Mouse (Mus musculus): ENCODE results near the gene Ncoa7.

The Ncoa7 gene

DNA sequence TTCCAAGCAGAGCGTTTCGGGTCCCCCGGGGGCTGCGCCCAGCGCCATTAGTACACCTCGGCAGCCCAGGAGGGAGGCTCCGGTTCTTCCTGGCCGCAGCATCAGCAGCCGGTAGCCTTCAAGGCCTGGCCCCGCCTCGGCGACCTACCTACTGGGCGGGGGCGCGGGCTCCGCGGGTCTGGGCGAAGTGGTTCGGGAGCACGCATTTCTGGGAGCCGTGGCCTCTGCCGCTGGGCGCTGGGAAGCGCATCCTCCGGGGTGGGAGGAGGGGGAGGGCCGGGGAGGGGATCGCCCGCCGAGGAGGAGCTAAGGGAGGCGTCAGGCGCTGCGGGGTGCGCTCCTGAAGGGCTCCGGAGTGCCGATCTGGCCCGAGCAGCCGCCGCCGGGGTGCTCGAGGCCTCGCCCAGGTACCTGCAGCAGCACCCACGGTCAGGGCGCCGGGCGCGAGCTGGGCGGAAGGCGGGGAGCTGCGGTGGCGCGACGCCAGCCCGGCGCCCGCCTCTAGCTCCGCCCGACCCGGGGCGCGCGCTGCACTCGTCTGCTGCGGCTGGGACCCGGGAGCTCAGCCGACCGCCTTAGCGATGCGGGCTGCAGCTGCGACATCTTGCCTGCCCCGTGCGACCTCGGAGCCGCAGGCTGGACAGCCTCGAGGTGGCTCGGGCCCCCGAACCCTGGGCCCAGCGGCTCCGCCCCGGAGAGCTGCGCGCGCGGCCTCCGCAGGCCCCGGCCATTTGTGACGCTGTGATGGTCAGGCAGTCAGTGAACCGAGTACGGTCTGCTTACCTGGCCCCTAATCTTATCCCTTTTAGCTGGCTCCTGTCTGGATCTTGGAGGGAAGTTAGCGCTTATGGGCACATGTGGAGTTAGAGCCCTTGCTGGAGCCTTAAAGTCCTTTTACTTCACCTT is at the start of gene Ncoa7:
Gene Ncoa7 (minus strand): TSS at position 646 of the 906 bp plus-strand sequence.
- peak; percentile 88 to 91 for DNase-seq

DNA sequence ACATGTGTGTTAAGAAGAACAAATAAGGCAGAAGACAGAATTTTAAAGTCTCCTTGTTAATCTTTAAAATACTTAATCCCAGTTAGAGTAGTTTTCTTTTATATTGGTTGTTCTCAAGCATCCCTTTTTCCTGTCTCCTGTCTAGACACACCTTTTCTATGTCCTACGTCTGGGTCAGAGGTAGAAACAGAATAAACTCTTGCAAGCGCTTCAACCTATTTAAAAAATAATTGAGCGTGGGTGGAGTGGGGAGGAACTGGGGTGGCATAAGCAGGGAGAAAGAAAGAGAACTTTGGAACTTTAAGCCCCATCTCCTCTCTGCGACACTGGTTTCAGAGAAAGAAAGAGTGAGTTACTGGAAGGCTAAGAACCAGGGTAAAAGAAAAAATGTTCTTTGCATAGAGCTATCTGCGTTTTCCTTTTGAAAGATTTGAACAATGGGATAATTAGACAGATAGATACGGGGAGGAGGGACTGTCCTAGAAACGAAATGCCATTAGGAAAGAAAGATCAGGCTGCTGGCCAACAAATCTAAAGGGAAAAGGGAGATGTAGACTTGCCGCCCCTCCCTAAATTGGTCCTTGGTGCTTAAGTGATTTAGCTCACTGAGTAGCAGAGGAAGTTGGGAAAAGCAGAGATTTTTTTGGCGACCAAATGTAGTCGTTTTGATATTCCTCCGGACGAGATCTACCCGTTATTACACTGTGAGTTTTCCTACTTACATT is 42.1 kb upstream of the Ncoa7 start:
- DNase-seq: no peak

DNA sequence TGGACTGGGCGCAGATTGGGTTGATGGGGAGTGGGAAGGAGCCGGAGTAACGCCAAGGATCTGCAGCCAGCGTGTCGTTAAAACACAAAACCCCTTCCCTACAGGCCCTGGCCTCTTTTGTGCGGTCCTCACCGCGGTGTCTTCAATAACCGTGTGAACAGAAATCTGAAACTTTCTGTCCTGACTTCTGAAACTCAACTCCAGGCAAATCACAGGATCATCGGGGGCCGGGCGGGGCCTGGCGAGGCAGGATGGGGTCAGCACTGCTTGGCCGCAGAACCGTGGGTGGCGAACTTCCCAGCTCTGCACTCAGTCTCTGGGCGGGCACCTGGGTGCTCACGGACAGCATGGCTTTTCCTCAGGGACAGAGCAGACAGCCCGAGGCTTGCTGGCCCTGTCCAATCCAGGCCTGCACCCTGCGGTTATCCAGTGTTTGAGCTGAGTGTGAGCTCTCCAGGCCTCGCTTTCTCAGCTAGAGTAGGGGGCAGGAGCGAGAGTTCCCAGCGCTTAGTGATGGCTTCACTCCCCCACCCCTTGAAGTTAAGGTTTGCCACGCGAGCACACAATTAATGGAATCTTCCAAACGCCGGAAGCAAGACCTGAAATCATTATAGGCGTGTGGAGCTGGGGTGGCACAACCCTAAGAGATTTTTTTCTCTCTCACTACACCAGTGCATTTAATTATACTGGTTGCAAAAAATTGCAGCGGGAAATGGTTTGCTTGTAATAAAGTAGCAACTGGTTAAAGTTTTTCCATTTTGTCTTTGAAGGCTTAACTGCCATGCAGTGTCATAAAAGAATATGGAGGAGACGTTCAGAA is 41.3 kb upstream of the Ncoa7 start:
- DNase-seq: peak; percentile 13 to 18

DNA sequence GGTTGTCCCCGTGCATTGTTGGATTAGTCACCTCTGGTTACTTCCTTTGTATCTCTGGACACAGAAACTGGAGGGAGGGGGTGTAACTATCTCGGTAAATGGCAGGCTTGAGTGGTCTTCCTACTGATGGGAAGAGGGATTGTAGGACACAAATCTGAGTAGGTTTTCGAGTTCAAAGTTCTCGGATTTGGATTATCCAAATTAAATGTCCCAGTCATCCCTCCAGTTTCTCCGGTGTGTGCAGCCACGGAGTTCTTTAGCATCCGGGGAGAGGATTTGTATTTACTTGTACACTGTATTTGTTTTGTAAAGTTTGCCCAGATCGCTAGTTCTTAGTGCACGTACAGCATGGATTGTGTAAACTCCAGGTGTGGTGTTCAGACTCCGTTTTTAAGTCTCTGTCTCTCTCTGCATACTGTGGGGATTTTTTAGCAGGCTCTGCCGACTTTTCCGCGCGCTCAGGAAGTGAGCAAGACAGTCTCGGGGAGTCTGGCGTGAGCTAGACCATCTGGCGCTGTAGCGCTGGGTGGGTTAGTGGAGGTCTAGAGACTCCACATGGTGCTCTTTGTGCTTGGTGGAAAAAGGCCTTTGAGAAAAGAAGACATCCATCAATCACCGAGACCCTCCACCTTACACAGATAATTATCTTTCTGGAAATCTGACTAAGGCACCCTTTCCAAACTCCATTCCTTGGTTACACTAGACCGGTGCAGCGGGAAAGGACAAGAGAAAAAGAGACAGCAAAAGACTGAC is 40.5 kb upstream of the Ncoa7 start:
- peak; percentile 17 to 30 for DNase-seq

DNA sequence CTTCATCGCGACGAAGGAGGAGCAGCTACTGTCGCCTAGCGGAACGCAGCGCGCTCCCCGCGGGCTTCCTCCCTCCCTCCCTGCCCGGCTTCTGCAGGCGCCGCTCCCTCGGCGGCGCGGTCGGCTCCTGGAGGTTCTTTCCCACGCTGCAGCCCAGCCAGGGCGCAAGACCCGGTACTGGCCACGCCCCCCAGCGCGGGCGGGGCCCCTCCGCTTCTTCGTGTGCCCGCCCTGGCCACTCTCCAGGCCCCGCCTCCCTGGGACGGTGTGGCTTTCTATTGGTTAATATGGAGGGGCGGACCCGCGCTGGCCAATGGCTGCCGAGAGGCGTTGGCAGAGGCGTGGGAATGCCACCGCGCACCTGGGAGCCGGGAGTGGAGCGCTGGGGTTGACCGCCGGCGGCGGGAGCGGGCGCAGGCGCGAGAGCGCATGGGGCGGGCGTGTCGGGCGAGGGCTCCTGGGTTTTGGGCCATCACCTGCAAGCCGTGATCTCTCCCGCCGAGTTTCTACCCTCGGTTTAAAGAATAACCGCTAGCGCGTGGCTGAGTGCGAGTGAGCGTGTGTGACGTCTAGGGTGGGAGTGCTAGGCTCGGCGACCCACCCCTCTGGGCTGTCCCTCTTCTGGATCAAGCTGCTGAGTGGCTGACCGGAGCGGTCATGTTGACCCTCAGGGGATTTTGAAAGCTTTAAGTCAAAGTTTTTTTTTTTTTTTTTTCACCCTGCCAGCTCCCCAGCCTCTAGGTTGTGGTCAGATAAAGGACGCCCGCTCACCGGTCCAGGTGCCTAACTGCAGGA is 39.7 kb upstream of the Ncoa7 start, which contains the start of gene Hey2:
Gene Hey2 (minus strand): TSS at position 159 of the 795 bp plus-strand sequence.
- peak; percentile 99 to 100 for DNase-seq

DNA sequence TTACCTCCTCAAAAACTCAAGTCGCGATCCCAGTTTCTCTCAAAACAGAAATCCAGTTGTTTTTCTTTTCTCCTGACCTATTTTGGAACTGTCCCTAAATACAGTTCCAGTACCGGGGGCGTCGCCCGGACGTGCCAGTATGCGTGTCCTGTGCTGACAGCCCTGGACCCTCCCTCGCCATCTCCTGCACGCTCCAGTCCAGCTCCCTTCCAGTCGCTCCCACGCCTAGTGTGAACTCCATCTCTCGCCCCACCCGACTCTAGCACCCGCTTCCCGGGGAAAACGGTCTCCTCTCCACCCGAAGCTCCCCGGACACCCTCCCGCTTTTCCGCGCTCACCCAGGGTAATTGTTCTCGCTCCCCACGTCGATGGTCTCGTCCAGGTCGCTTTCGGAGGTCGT is 39.1 kb upstream of the Ncoa7 start:
- DNase-seq: no peak

DNA sequence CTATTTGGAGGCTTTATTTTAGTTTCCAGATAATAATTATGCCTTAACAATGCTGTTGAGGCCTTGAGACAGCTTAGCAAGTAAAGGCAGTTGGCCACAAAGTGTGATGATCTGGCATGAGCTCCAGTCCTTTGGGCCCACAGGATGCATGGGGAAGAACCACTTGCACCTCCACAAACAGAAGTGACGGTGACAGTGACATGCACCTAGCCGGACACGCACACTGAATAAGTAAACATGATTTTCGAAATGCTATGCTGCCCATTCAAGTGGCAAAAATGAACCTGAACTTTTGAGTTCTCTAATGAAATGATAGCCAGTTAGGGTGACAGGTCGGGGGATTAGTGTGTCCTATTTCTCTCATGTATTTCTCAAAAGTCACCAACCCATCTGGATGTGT is 37.7 kb upstream of the Ncoa7 start:
- DNase-seq: no peak

DNA sequence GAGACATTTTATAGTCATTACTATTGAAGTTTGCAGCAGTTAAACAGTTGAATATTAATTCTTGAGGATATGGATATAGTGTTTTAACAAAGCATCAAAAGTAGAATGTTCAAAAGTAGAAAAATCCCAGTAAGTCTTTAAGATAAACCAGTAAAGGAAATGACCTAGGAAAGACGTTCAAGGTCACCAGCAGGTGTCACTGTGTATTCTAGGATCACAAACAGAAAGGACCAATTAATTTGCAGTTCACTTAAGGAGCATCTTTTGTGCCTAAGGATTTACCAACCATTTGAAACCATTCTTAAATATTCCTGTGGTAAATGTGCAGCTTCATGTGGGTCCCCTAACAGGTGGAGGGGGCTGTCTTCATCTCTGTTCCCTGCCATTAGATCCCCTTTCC is 35.1 kb upstream of the Ncoa7 start:
- no peak for DNase-seq

DNA sequence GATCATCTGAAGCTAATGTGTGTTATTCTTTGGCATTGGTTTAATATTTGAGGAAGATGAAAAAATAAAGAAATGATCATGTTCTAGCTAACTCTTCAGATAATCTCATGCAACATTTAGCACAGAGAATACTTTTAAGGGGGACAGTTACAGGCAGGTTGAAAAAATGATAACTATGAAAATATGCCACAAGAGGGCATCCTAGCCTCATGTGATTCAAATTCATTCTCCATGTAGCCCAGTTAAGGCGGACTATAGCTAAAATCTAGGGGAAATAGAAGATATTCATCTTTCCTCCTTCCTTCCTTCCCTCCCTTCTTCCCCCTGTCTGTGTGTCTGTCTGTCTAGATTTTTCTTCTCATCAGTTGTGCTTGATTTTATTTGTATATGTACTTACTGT is 21.9 kb upstream of the Ncoa7 start:
- DNase-seq: peak; percentile 23 to 32

DNA sequence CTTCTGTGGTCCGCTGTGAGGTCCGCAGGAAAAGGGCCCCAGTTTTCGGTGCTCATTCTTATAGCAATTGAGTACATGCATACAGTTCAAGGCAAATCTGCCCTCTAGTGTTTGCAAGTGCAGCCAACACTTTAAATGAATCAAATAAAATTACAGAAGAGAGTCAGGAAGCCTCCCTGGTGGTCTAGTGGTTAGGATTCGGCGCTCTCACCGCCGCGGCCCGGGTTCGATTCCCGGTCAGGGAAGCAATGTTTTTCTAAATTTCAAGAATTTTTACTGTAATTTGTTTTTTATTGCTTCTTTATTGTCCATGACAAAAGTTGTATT is 7.8 kb upstream of the Ncoa7 start:
- peak; percentile 68 to 86 for DNase-seq

DNA sequence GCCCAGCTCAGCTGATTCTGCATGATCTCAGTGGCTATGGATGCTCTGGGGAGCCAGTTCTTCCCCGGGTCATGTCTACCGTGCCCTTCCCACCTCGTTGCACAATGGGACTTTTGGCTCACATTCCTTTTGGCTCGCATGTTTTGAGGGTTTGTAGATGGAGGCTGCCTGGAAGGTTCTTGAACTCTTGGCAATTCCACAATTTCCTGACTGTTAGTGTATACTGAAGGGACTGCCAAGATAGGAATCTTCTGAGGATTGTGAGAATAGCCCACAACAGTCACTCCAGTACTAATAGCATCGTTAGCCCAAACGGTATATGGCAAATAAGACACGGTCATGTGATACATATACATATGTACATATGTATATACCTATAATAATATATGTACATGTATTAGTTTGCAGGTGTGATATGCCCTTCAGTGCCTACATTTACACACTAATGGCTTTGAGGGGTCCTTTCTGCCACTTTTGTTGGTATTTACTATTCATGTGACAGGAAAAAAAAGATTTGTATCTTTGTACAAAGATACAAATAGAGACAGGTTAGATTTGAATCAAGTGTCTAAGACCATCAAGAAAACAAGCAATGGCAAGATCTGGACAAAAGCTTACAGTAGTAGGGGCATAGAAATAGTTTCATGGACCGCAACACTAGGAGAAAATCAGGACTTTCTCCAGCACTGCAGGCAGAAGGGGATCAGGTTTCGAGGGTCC is 7.3 kb upstream of the Ncoa7 start:
- DNase-seq: peak; percentile 47 to 48

DNA sequence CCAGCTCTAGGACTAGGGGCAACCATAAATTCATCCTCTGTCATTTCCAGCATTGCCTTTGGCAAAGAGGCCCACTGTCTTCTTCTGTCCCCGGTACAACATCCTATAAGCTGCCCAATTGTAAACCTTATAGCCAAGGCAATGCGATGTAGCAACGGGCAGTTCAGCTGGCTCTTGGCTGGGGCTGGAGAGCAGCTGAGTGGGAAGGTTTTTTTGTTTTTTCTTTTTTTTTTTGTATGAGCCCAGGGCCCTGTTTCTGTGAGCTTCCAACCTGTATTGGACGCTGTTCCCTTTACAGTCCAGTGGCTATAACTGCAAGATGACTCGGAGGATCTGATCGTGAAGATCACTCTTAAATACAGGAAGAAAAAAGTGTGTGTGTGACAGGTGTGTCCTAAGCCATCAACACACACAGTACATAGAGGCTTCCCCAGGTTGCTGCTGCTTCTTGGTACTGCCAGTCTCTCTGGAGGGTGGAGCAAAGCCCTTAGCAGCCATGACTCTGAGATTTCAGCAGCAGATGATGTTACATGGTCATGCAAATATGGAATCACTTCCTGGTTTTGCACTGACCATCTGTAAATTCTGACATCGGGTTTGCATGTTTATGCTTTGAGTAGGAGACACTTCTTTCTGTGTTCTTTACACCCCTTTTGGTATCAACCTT is 594 bp upstream of the Ncoa7 start:
- DNase-seq: peak; percentile 25 to 37

DNA sequence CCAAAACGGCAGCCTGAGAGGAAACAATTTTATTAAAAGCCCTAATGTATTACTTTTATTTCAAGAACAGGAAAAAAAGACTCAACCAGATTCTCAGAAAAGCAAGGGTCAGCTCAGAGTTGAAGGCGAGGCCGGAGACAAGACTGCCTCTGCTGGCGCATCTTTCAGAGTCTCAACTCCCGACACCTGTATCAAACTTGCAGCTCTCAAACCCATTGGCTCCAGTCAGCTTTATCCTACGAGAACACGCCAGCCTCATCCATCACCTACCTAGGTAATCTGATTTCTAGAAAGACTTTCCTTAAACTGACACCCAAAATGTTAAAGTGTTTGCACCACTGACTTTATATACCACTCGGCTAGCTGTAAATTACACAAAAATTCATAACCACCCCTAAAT is 1.1 kb downstream of the Ncoa7 start:
- DNase-seq: peak; percentile 62

DNA sequence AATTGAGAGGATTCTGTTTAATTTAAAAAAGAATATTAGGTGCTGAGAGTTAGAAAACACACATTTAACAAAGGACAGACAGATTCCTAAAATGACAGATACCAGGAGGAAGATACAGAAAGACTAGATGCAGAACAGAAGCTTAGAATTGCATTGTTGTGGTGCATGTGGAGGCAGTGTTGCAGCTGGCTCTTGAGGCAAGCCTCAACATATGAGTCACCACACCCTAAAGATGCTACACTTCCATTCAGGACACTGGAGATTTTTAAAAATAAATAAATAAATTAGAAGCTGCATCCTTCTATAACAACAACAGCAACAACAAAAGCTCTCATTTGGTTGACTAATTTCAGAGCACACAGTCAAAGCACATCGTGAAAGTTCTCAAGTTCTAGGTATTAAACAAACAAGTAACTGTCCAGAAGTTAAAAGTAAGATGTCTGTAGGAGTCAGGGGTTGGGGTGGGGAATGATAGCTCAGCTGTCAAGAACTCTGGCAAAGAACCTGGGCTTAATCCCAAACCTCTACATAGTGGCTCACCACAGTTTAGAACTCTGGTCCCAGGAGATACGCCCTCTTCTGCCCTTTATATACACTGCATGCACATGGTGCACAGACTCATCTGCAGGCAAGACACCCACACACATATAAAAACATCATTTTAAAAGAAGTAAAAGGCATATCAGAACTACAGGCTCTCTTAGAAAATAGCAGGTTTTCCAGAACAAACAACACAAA is 3.2 kb downstream of the Ncoa7 start:
- no peak for DNase-seq

DNA sequence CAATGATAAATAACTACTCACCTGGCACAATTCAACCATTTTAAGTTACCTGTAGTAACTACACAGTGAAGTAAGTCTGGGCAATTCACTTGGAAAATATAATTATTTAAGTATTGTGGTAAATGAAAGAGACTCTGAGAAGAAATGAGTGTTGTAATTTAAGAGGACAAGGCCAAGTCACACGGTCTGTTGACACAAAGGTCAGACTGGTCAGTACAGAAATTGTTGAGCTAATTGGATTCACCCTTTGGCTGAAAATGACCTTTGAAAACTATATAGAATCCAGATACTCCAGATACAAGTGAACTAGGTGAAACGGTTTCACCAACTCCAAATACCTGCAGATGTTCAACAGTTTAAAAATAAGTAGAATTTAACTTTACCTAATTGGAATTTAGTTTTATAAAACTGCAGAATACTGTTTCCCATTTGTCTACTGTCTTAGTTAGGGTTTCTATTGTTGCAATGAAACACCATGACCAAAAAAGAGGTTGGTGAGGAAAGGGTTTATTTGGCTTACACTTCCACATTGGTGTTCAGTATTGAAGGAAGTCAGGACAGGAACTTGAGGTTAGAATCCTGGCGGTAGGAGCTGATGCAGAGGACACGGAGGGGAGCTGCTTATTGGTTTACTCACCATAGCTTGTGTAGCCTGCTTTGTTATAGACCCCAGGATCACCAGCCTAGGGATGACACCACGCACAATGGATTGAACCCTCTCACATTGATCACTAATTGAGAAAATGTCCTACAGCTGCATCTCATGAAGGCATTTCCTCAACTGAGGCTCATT is 6.5 kb downstream of the Ncoa7 start:
- DNase-seq: no peak

DNA sequence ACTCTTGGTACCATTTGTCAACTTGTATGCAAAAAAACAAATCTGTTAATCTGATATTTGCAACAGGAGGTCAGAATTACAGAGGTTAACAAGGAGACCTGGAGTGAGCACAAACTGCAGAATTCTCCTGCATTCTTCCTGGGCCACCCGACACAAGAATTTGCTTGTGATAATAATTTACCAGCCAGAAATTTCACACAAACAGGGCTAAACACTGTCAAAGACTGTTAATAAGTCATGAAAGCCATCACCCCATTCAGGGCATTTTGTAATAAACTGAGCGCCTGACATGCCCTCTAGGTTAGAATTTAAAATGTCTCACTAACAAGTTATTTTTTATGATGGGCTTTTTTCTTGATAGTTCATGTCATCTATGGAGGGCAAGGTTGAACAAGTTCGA is 12.1 kb downstream of the Ncoa7 start:
- no peak for DNase-seq

DNA sequence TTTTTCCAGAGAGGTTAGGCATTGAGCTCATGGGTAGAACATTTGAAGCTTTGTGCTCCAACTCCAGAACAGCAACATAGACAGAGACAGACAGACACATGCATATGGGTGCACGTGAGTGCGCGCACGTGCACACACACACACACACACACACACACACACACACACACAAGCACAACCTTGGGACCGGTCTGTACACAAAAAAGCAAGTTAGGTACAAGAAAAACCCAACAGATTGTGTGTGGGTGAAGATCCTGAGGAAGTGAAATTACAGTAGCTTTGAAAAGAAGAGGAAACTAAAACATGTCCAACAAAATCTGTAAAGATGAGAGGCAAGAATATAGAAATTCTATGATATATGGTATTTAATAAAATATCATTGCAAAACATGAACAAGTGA is 13.6 kb downstream of the Ncoa7 start:
- DNase-seq: no peak

DNA sequence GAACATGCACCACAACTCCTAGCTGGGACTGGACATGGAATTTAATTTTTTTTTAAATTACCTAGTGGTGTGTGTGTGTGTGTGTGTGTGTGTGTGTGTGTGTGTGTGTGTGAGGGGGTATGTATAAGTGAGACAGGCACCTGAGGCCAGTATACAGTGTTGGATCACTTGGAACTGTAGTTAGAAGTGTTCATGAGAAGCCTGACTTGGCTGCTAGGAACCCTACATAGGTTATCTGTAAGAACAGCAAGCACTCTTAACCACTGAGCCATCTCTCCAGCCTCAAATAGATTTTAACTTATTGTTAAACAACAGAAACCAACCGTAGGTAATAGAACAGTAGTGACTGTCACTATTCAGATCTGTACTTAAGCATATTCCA is 14.8 kb downstream of the Ncoa7 start:
- DNase-seq: no peak
